ENCODE assay signal across 12 mouse cellular contexts in the genomic region with DNA sequence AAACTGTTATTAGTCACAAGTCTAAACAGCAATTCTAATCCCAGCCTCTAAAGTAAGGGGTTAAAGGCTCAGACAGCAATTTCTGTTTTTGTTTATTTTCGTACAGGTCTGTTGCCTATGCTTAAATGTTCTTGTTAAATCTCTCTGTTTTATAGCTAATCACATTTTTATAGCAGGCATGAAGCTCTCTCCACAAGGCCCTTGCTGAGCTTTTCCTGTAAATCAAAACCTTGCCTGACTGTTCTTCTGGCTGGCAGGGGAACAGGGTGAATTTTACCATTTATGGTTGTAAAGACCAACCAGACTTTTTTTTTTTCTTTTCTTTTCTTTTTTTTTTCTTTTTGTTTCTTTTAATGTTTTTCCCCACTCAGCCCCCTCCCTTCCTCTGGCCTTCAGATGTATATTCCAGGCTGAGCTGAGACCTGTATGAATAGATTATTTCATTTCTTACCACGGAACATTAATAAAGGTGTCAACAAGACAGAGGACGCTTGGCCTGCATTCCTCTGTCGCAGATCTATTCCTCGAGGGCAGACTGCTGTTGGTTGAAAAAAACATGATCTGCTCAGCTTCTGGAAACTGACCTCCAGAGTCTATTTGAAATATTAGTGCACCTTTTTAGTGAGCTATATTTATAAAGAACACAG.
DNase-seq lines count a peak whose midpoint lies in the region; ATAC-seq and TF ChIP-seq lines count a peak whose summit lies in the region.
"Had no signal": no experiment of that assay in that cellular context is flagged by ENCODE, and none has a peak within 500 bp of the region (broad histone marks: within the 10 kb centered on the region; RNA-seq: fewer than 3 reads in every experiment).

No protein-coding gene starts in this region.

- 34% methylated on average over 5 of the region's 5 CpGs for WGBS in heart, embryonic 15.5 days
- WGBS in heart, adult 2 months, result 48% methylated on average over 5 of the region's 5 CpGs
- WGBS in neural tube, embryonic 11.5 days, result 32% methylated on average over 5 of the region's 5 CpGs
- 12% methylated on average over 5 of the region's 5 CpGs for WGBS in limb, embryonic 11.5 days

- H3K9me3 ChIP-seq in heart, embryonic 15.5 days (replicated peaks), result no peaks in the 10 kb centered on the region
- H3K9me3 ChIP-seq in neural tube, embryonic 11.5 days (ENCODE audit: control insufficient read depth, low read length), result no peaks in the 10 kb centered on the region
- H3K9me3 ChIP-seq in limb, embryonic 11.5 days (ENCODE audit: control insufficient read depth, low read length), result no peaks in the 10 kb centered on the region
- H3K9me3 ChIP-seq: liver, embryonic 12.5 days had no signal

- intact Hi-C loops in heart, adult 2 months (cut with DNase I), result no loop called here

- H3K27me3 ChIP-seq in heart, embryonic 15.5 days, result no peaks in the 10 kb centered on the region
- H3K27me3 ChIP-seq in heart, adult 2 months (ENCODE audit: control insufficient read depth, insufficient read depth, low read length), result no peaks in the 10 kb centered on the region
- H3K27me3 ChIP-seq in neural tube, embryonic 11.5 days (ENCODE audit: control insufficient read depth, insufficient read depth, low read length), result no peaks in the 10 kb centered on the region
- no peaks in the 10 kb centered on the region for H3K27me3 ChIP-seq in limb, embryonic 11.5 days (ENCODE audit: control insufficient read depth, insufficient read depth, low read length)
- H3K27me3 ChIP-seq: liver, embryonic 12.5 days; Patski had no signal

- no peak for TF ChIP-seq CTCF in heart, adult 2 months (IDR thresholded peaks at IDR 0.05)

- H3K4me2 ChIP-seq in heart, embryonic 15.5 days, result no peak overlapping the region
- H3K4me2 ChIP-seq in neural tube, embryonic 11.5 days (ENCODE audit: low read depth), result no peak overlapping the region
- H3K4me2 ChIP-seq in limb, embryonic 11.5 days (ENCODE audit: low read depth, severe bottlenecking), result no peak overlapping the region; the same call in 1 of the 2 replicates
- H3K4me2 ChIP-seq: liver, embryonic 12.5 days had no signal

- TF ChIP-seq POLR2A in heart, adult 2 months (IDR thresholded peaks at IDR 0.05; ENCODE audit: insufficient read depth, low read depth, low read length), result no peak

- no peak for TF ChIP-seq EP300 in heart, adult 2 months (IDR thresholded peaks at IDR 0.05; ENCODE audit: insufficient read depth, low read depth, low read length)

- H3K4me1 ChIP-seq in heart, embryonic 15.5 days (replicated peaks), result peaks cover 15% of the 10 kb centered on the region
- H3K4me1 ChIP-seq in heart, adult 2 months (ENCODE audit: control insufficient read depth, insufficient read depth, low read length), result no peaks in the 10 kb centered on the region; the same call in 1 of the 2 replicates
- H3K4me1 ChIP-seq in neural tube, embryonic 11.5 days (ENCODE audit: control insufficient read depth, insufficient read depth, low read length), result peaks cover 6% of the 10 kb centered on the region
- H3K4me1 ChIP-seq in limb, embryonic 11.5 days (ENCODE audit: control insufficient read depth, insufficient read depth, low read length), result peaks cover 15% of the 10 kb centered on the region

- H3K36me3 ChIP-seq in heart, embryonic 15.5 days, result no peaks in the 10 kb centered on the region
- H3K36me3 ChIP-seq in heart, adult 2 months (ENCODE audit: control insufficient read depth, insufficient read depth, low read length), result no peaks in the 10 kb centered on the region
- no peaks in the 10 kb centered on the region for H3K36me3 ChIP-seq in neural tube, embryonic 11.5 days (ENCODE audit: control insufficient read depth, insufficient read depth, low read length)
- no peaks in the 10 kb centered on the region for H3K36me3 ChIP-seq in limb, embryonic 11.5 days (ENCODE audit: control insufficient read depth, insufficient read depth, low read length)
- H3K36me3 ChIP-seq: liver, embryonic 12.5 days had no signal

- 0 out of 2 replicates have a peak overlapping the region, but pooled peaks have one; percentile 18 for H3K27ac ChIP-seq in heart, embryonic 15.5 days
- no peak overlapping the region for H3K27ac ChIP-seq in heart, adult 2 months
- peak overlapping the region; percentile 50; the same call in 1 of the 2 replicates for H3K27ac ChIP-seq in neural tube, embryonic 11.5 days (ENCODE audit: low read depth, low read length)
- peak overlapping the region; percentile 81 for H3K27ac ChIP-seq in limb, embryonic 11.5 days (replicated peaks; ENCODE audit: low read depth, low read length)
- H3K27ac ChIP-seq: gastrocnemius, adult 2 months; liver, embryonic 12.5 days had no signal

- DNase-seq in heart, adult 2 months, result no peak
- no peak for DNase-seq in neural tube, embryonic 11.5 days (ENCODE audit: low spot score)
- no peak for DNase-seq in neural tube, embryonic 10.5 days (ENCODE audit: extremely low spot score, low spot score)
- peak; percentile 30 for DNase-seq in limb, embryonic 11.5 days (ENCODE audit: low spot score)
- DNase-seq in testis, postnatal 14 days (ENCODE audit: low spot score), result peak; percentile 8
- no peak for DNase-seq in gastrocnemius, adult 18-20 months (ENCODE audit: low spot score)
- no peak for DNase-seq in frontal cortex, postnatal 14 days (ENCODE audit: low spot score in 2 of 2)
- DNase-seq: cerebellum, adult 18-20 months; gastrocnemius, adult 2 months had no signal

- no peaks in the 10 kb centered on the region for H3K79me2 ChIP-seq in heart, adult 2 months (replicated peaks; ENCODE audit: control insufficient read depth, insufficient read depth, low read length)

- no peak overlapping the region for H3K4me3 ChIP-seq in heart, embryonic 15.5 days
- H3K4me3 ChIP-seq in heart, adult 2 months, result no peak overlapping the region
- no peak overlapping the region for H3K4me3 ChIP-seq in neural tube, embryonic 11.5 days (ENCODE audit: low read depth, low read length)
- no peak overlapping the region for H3K4me3 ChIP-seq in limb, embryonic 11.5 days (ENCODE audit: low read depth, low read length)
- H3K4me3 ChIP-seq: gastrocnemius, adult 2 months; liver, embryonic 12.5 days had no signal

- ATAC-seq in heart, embryonic 15.5 days (replicated peaks; ENCODE audit: insufficient number of reproducible peaks, insufficient read depth, low FRiP score, low read depth), result no peak
- ATAC-seq in neural tube, embryonic 11.5 days (ENCODE audit: insufficient read depth, low FRiP score, low TSS enrichment), result no peak
- peak; percentile 69; the same call in 1 of the 2 replicates for ATAC-seq in limb, embryonic 11.5 days (ENCODE audit: insufficient number of reproducible peaks, low FRiP score, low TSS enrichment, low read depth)
- ATAC-seq: liver, embryonic 12.5 days; Patski had no signal

- no peak overlapping the region for H3K9ac ChIP-seq in heart, embryonic 15.5 days
- no peak overlapping the region for H3K9ac ChIP-seq in heart, adult 2 months (ENCODE audit: low read depth, low read length)
- H3K9ac ChIP-seq in neural tube, embryonic 11.5 days (ENCODE audit: low read length), result no peak overlapping the region
- H3K9ac ChIP-seq in limb, embryonic 11.5 days (ENCODE audit: low read length), result no peak overlapping the region
- H3K9ac ChIP-seq: liver, embryonic 12.5 days had no signal

Comparison
In these comparisons a context has a peak if more than half of its experiments do, and no peak if none do; other contexts are left out.
1. DNase-seq: peak in limb, embryonic 11.5 days (single experiment) and testis, postnatal 14 days (single experiment); none in heart, adult 2 months (0 of 2), neural tube, embryonic 11.5 days (single experiment), neural tube, embryonic 10.5 days (single experiment), gastrocnemius, adult 18-20 months (single experiment) and frontal cortex, postnatal 14 days (0 of 2).